Mouse (Mus musculus): ENCODE results near the gene Scd3. TPM values are rescaled to one million over a fixed set of nuclear protein-coding genes. Genes with fewer than 3 reads are reported as not detected.
A peak's percentile ranks its signal among the peaks of the same experiment; 100 is the strongest.

Gene Scd3
- polyA plus RNA-seq, 1 experiment from 2014 or later = 0.17 TPM

- H3K9me3 ChIP-seq (replicated peaks) = no peaks in the 10 kb centered on the region
- H3K36me3 ChIP-seq = no peaks in the 10 kb centered on the region
- WGBS = 50% methylated on average over 9 of the region's 9 CpGs
- DNase-seq (ENCODE audit: low spot score) = no peak
- H3K4me3 ChIP-seq = peak overlapping the region; percentile 18; the same call in 1 of the 2 replicates
- H3K27ac ChIP-seq (replicated peaks) = peak overlapping the region; percentile 95
- no peaks in the 10 kb centered on the region for H3K27me3 ChIP-seq (ENCODE audit: low read depth, poor library complexity, severe bottlenecking)
- peaks cover 73% of the 10 kb centered on the region for H3K4me1 ChIP-seq
These were observed 79.6 kb downstream of the Scd3 start for GRCm38 (mm10) chr19:44282534-44283156.

DNA sequence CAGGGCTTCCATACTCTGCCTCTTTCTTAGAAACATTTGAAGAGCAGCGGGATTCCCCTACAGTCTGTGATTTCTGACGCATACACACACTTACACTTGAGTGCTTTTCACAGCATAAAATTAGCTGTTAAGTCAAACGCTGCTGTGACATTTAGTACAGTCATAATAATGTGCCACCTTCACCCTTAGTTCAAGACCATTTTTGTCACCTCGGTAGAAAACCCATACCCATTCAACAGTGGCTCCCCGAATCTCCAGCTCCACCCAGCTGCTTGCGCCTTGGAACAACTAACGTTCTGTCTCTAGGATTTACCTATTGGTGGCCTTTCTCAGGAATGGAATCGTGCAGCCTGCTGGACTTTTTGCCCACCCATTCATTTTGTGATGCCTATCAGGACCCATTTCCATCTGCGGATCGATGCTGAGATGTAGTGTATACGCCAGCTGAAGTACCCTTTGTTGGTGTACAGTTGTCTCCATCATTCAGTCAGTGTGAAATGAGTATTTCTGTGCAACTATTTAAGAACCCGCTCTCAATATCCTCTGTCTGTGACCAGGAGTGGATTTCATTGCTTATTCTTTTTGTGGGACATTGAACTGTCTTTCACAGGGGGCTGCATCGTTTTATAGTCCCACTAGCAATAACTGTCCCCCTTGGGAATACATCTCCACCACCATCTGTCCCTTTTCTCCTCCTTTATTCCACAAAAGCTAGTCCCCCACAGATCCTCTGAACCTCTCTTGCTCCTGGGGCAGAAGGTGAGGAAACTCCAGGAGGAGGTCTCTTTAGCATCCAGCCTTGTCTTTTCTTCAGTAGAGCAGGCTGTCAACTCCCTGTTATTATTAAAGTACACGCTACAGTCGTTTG is 80.3 kb downstream of the Scd3 start:
- no peak for DNase-seq (ENCODE audit: low spot score)
- peak overlapping the region; percentile 95 for H3K27ac ChIP-seq (replicated peaks)
- peak overlapping the region; percentile 61 for H3K4me3 ChIP-seq
- no peaks in the 10 kb centered on the region for H3K9me3 ChIP-seq (replicated peaks)
- H3K27me3 ChIP-seq (ENCODE audit: low read depth, poor library complexity, severe bottlenecking) = no peaks in the 10 kb centered on the region
- peaks cover 69% of the 10 kb centered on the region for H3K4me1 ChIP-seq
- 40% methylated on average over 15 of the region's 15 CpGs for WGBS
- no peaks in the 10 kb centered on the region for H3K36me3 ChIP-seq

- under 1% methylated on average over 38 of the region's 38 CpGs for WGBS
- Histone ChIP-seq H3K4me1 (peaks cover 66% of the 10 kb centered on the region), H3K36me3 (no peaks in the 10 kb centered on the region), H3K27ac (replicated peaks) (peak overlapping the region; percentile 95), H3K9me3 (replicated peaks) (no peaks in the 10 kb centered on the region), H3K4me3 (peak overlapping the region; percentile 61), H3K27me3 (ENCODE audit: low read depth, poor library complexity, severe bottlenecking) (no peaks in the 10 kb centered on the region)
- peak; percentile 98 for DNase-seq (ENCODE audit: low spot score)
These were observed 81.1 kb downstream of the Scd3 start for GRCm38 (mm10) chr19:44284025-44284695.

DNA sequence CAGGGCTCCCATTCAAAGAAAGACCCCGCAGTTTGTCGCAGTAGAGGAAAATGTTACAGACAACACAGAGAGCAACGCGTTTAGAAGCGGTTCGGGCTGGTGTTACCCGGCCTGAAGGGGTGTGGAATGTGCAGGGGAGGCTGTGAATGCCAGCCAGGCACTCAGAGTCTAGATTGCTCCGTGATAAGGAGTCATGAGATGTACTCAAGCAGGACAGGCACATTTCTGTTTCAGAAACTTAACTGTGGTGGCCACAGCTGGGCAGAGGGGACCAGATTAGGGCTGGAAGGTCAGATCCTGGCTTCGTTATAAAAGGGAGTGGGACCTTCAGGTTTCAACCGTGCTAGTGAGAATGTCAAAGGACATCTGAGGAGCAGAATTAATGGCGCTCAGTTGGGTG is 81.7 kb downstream of the Scd3 start:
- Histone ChIP-seq H3K36me3 (no peaks in the 10 kb centered on the region), H3K27me3 (ENCODE audit: low read depth, poor library complexity, severe bottlenecking) (no peaks in the 10 kb centered on the region), H3K4me3 (peak overlapping the region; percentile 61), H3K9me3 (replicated peaks) (no peaks in the 10 kb centered on the region), H3K4me1 (peaks cover 62% of the 10 kb centered on the region), H3K27ac (replicated peaks) (peak overlapping the region; percentile 95)
- 2% methylated on average over 11 of the region's 11 CpGs for WGBS
- no peak for DNase-seq (ENCODE audit: low spot score)

DNA sequence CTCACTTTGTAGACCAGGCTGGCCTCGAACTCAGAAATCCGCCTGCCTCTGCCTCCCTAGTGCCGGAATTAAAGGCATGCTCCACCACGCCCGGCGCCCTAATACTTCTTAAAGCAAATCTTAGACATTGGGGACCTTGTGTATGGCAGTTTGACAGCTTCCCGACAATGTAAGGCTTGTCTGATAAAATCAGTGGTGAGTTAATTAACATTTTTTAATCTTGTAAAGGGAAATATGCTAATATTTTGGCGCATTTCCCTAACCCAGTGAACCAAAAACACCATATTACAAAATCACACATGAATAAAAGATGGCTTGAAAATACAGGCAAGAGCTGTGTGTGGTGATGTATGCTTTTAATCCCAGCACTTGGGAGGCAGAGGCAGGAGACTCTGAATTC is 82.5 kb downstream of the Scd3 start:
- no peak overlapping the region for H3K4me3 ChIP-seq
- peaks cover 58% of the 10 kb centered on the region for H3K4me1 ChIP-seq
- WGBS = 93% methylated on average over 8 of the region's 8 CpGs
- H3K36me3 ChIP-seq = no peaks in the 10 kb centered on the region
- H3K9me3 ChIP-seq (replicated peaks) = no peaks in the 10 kb centered on the region
- no peak for DNase-seq (ENCODE audit: low spot score)
- H3K27ac ChIP-seq (replicated peaks) = peak overlapping the region; percentile 55; the same call in 1 of the 2 replicates
- no peaks in the 10 kb centered on the region for H3K27me3 ChIP-seq (ENCODE audit: low read depth, poor library complexity, severe bottlenecking)

- no peak for DNase-seq (ENCODE audit: low spot score)
- no peak overlapping the region for H3K4me3 ChIP-seq
- peak overlapping the region; percentile 55 for H3K27ac ChIP-seq (replicated peaks)
- no peaks in the 10 kb centered on the region for H3K36me3 ChIP-seq
- H3K9me3 ChIP-seq (replicated peaks) = no peaks in the 10 kb centered on the region
- peaks cover 54% of the 10 kb centered on the region for H3K4me1 ChIP-seq
- 68% methylated on average over 2 of the region's 2 CpGs for WGBS
- H3K27me3 ChIP-seq (ENCODE audit: low read depth, poor library complexity, severe bottlenecking) = no peaks in the 10 kb centered on the region
These were observed 83.0 kb downstream of the Scd3 start for GRCm38 (mm10) chr19:44286109-44286508.

DNA sequence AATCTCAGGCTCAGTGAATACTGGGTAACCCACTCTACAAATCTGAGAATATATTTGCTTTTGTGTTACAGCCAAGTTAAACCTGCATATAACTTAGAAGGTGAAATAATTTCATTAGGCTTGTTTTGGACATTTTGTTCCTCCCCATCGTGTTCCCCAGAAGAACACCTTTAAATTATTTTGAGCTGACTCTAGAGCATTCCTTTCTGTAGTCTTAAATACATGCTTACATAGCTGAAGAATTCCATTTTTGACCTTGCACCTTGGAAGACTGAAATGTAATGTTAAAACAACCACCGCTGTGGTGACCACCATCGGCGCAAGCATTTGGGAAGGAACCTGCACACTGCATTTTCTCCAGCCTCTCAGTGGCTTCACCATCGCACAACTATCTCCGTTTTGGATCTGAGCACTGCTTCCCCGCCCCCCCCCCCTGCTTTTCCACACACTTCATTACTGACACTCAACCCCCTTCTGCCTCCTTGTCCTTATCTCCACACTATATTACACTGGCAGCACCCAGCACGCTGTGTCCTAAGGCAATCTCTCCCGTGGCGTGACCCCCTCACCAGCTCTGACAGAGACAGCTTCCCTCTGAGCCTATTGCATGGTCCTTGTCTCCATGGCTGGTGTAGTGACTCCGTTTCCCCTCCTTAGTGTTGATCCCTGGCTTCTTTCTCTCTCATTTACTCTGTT is 84.5 kb downstream of the Scd3 start:
- Histone ChIP-seq H3K36me3 (no peaks in the 10 kb centered on the region), H3K27me3 (ENCODE audit: low read depth, poor library complexity, severe bottlenecking) (no peaks in the 10 kb centered on the region), H3K4me1 (peaks cover 54% of the 10 kb centered on the region), H3K9me3 (replicated peaks) (no peaks in the 10 kb centered on the region), H3K27ac (replicated peaks) (no peak overlapping the region), H3K4me3 (no peak overlapping the region)
- DNase-seq (ENCODE audit: low spot score) = no peak
- 82% methylated on average over 11 of the region's 11 CpGs for WGBS

DNA sequence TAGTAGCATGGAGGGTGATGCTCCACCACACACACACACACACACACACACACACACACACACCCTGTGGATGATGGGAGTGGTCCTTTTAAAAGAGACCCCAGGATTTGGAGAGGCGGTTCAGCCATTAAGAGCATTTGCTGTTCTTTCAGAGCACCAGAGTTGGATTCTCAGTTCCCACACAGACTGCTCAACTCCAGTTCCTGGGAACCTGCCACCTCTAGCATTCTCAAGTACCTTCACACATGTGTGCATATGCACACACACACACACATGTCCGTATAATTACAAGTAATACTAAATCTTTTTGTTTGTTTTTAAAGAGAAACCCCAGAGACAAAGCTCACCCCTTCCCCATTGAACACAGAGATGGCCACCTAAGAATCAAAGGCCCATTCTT is 89.0 kb downstream of the Scd3 start:
- Histone ChIP-seq H3K27me3 (ENCODE audit: low read depth, poor library complexity, severe bottlenecking) (no peaks in the 10 kb centered on the region), H3K4me3 (peak overlapping the region; percentile 86; the same call in 1 of the 2 replicates), H3K36me3 (peaks cover 24% of the 10 kb centered on the region), H3K4me1 (peaks cover 52% of the 10 kb centered on the region), H3K9me3 (replicated peaks) (no peaks in the 10 kb centered on the region), H3K27ac (replicated peaks) (peak overlapping the region; percentile 98)
- DNase-seq (ENCODE audit: low spot score) = no peak
- WGBS = 89% methylated on average over 2 of the region's 2 CpGs

DNA sequence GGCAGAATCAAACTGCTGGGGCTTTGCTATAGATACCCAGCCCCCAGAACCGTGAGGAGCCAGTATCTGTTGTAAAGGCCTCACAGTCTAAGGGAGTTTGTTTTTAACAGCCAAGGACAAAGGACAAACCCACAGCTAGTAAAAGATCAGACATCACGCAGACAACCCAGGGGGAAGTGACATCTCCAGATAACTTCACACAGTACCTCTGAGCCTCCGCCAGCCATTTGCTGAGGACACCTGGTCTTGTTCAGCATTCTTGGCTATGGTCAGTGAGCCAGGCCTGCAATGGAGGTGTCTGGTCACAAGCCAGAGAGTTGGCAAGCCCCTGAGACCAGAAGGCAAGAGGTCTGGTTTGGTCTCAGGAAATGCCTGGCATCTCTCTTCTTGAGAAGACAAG is 89.4 kb downstream of the Scd3 start:
- peaks cover 28% of the 10 kb centered on the region for H3K36me3 ChIP-seq
- H3K9me3 ChIP-seq (replicated peaks) = no peaks in the 10 kb centered on the region
- H3K4me1 ChIP-seq = peaks cover 56% of the 10 kb centered on the region
- 70% methylated on average over 3 of the region's 3 CpGs for WGBS
- DNase-seq (ENCODE audit: low spot score) = no peak
- H3K4me3 ChIP-seq = peak overlapping the region; percentile 86
- peak overlapping the region; percentile 98 for H3K27ac ChIP-seq (replicated peaks)
- no peaks in the 10 kb centered on the region for H3K27me3 ChIP-seq (ENCODE audit: low read depth, poor library complexity, severe bottlenecking)

DNA sequence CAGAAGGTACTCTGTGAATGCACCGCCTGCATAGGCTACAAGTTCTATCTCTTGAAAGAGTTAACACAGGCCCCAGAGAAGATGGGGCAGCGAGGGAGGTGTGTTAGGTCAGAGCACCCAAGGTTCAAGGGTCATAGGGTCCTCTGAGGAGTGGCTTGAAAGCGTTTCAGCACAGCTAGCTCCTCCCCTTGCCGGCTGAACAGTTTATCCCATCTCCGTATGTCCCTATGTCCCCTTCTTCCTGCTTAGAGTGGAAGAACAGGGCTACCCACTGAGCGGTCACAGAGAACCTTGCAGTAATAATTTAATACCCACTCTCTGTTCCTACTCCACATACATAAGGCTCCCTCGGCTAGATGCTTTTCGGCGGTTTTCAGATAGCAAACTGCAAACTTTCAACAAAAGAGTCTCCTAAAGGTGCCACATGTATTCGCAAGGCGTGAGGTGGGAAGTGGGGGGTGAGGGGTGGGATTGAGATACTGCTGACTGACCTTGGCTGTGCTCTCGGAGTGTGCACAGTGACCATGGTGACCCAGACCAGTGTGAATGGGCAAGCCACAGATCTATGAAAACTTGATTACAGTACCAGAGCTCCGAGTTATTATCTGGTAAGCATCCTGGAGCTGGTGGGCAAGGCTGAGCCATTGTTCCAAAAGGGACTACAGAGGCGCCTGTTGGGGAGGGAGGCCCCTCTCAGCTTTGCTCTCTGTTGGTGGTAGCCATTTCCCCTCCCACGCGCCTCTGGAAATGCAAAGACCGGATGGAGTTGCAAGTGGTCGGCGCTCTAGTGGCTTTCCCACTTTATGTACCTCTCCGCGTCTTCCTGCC is 90.1 kb downstream of the Scd3 start, which contains the start of gene Scd2:
TSS of gene Scd2 (plus strand) at position 734 of the 828 bp plus-strand sequence.
- H3K4me1 ChIP-seq = peaks cover 62% of the 10 kb centered on the region
- no peaks in the 10 kb centered on the region for H3K9me3 ChIP-seq (replicated peaks)
- DNase-seq (ENCODE audit: low spot score) = no peak
- H3K27me3 ChIP-seq (ENCODE audit: low read depth, poor library complexity, severe bottlenecking) = no peaks in the 10 kb centered on the region
- H3K4me3 ChIP-seq = peak within 1 kb of the TSS; percentile 86
- peaks cover 35% of the 10 kb centered on the region for H3K36me3 ChIP-seq
- 2% methylated on average over 21 of the region's 21 CpGs for WGBS
- H3K27ac ChIP-seq (replicated peaks) = peak within 1 kb of the TSS; percentile 98
